Mouse (Mus musculus) cerebellum, postnatal 10 days (tissue): ENCODE data around the gene Cd8b1.
"Not testable (repeated sequence)": the region's sequence is repeated elsewhere in the genome, so short reads cannot be mapped to it uniquely, and the experiment has no call there.

Experiments used
- DNase-seq, 2 experiments: peaks; one replicate each; pipeline ENCODE4 v3.0.0; 2021; ENCODE audit warnings: mixed read lengths in 2 of 2

The Cd8b1 gene

DNA sequence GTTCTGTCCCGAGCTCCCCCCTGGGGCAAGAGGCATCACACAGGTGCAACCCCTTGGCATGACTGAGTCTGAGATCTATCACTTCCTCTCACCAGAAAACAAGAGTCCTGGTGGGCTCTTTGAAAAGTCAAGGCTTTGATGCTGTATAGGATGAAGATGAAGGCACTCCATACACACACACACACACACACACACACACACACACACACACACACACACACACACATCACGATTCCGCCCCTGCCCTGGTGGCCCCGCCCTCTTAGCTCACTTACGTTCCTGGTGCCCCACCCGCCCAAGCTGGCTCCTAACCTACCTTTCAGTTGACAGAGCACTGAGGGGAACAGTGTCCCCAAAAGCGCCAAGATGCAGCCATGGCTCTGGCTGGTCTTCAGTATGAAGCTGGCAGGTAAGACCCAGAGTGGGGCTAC is at the start of gene Cd8b1:
Gene Cd8b1 (plus strand): TSS at position 298 of the 431 bp plus-strand sequence.
- DNase-seq: no peak

DNA sequence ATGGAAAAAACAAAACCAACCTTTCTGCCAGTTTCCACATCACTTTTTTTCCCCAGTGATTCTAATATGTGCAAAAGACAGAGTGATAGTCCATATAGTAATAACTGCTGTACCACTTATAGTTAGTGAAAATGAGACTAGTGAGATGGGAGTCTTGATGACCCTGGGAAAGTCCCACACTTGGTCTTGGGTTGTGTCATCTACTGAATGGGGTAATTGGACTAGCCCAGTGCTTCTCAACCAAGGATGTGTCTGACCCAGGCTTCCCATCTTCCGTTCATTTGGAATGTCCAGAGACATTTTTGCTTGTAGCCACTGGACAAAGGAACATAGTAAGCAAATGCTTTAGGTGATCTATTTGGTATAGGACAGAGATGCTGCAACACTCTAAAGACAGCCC is 48.9 kb upstream of the Cd8b1 start:
- DNase-seq: no peak

GRCm38 (mm10) chr6:71274621-71275020 is 48.0 kb upstream of the Cd8b1 start:
- DNase-seq: no peak

GRCm38 (mm10) chr6:71279418-71279817 is 43.2 kb upstream of the Cd8b1 start:
- DNase-seq: no peak

- DNase-seq: no peak
These were observed 29.1 kb upstream of the Cd8b1 start for GRCm38 (mm10) chr6:71293509-71293908.

GRCm38 (mm10) chr6:71295303-71295702 is 27.3 kb upstream of the Cd8b1 start:
- DNase-seq: no peak

DNA sequence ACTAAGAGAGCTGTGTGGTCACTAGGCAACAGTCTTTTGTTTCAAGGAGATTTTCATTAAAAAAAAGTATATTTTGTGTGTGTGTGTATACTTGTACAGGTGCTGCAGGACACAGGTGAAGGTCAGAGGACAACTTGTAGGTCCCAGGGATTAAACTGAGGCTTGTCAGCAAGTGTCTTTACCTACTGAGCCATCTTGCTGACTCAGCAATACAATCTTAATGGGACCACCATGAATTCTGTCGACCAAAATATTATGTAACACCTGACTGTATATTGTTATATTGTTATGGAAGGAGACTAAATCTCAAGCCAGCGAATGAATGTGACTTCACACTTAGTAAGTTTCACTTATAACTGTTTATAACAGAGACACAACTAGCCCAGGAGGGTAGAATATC is 24.5 kb upstream of the Cd8b1 start:
- DNase-seq: no peak

GRCm38 (mm10) chr6:71298751-71299150 is 23.8 kb upstream of the Cd8b1 start:
- DNase-seq: peak; percentile 42 to 45

DNA sequence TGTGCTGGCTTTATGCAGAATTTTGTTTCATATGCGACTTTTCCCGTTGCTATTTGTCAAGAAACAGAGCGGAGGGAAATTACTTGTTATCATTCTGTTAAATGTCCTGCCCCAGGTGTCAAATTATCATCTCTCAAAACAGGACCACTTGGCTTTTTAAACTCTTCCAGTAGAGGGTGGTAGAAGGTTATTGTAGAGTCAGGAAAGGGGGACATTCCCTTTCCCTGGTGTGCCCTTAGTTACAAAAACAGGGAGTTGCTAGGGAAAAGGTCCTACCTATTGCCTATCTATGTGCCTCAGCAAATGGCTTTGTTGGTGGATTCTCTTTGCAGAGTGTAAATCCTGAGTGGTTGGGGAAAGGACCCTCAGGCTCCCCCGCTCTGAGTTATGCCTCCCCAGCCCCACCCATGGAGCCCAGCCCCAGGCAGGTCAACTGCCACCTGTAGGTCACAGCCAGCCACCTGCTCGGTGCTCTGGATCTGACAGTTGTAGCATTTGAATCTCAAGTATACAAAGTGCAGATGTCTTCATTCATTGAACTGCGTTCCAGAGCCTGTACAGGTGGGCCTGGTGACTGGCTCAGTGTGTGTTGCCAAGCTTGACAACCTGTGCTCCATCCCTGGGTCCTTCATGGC is 20.4 kb upstream of the Cd8b1 start:
- peak in 1 of 2 experiments; percentile 19 for DNase-seq

DNA sequence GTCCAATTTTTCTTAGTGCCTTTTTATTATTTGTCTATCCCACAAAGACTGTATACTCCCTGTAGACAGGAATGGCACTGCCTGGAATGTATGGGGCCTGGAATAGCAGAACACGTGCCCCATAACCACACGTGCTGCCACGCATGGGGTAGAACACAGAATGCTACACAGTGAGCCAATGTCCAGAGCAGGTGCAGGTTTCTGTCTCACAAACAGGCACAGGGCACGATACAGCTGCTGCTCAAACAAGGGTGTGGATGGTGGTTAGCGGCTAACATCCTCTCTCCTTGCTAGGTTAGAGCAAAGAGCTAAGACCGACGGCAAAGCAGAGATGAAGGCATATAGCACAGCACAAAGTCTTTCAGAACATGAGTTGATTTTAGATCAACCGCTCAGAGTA is 15.1 kb upstream of the Cd8b1 start:
- no peak for DNase-seq

DNA sequence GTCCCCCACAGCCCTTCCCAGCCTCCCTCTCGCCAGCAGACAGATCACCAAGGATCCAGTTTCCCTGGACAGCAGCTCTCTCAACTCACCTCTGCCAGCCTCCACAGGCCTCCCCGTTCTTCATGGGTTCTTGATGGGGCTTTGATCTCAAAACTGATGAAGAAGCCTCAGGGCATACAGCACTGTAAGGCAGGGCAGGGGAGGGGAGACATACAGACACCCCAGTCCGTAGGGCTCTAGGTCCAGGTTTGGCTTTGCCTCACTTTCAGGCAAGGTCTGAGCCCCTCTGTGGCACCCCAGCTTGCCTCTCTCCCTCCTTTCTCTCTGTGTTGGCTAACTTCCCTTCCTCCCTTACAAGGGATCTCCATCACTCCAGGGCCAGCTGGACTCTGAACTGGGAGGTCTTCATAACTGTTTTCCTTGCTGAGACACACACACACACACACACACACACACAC is 733 bp upstream of the Cd8b1 start, which contains the start of gene Smyd1:
Gene Smyd1 (minus strand): TSS at position 408 of the 458 bp plus-strand sequence.
- no peak for DNase-seq

DNA sequence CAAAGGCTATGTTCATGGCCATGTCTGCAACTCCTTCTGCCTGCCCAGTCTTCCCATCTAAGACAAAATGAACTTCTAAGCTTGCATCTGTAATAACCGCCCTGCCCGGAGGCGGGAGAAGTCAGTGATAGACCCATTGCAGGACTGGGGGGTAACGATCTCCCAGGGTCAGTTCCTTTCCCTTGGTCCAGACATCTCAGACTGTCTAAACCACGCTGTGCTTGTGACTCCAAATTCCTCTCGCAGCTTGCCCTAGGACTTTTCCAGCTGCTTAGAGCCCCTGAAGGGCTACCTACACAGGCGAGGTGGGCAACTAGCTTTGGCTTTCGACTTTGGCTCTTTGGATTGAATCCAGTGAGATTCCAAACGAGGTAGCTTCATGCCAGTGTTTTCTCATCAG is 2.2 kb downstream of the Cd8b1 start:
- no peak for DNase-seq

DNA sequence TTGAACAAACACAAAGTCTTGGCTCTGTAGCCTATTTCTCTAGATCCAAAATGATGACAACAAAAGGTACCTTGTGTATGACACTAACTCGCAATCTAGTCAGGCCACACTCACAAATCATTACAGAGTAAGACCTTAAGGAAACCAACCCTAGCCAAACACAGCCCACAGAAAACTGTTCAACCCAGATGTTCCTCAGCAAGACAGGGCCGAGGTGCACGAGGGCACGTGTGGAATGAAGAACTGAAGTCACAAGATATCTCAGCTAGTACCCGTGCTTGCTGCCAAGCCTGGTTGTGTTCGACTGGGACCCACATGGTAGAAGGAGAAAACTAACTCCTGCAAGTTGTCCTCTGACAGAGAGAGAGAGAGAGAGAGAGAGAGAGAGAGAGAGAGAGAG is 7.3 kb downstream of the Cd8b1 start:
- no peak for DNase-seq

DNA sequence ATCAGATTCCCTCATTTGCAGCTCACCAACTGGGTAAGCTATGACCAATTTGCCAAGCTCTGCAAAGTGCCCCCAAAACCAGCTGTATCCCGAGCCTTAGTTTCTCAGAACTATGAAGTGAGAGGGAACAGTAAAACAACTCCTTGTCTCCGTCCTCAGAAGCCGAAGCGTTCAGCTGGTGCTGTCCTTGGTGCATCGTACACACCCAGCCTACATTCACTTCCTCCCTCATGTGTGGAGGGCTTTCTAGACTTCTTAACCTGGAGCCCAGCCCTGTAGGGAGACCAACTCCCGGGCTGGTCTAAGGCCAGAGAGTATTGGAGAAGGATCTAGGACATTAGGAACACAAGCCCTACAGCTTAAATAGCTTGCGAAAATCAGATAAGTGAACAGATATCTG is 7.9 kb downstream of the Cd8b1 start:
- DNase-seq: no peak

DNA sequence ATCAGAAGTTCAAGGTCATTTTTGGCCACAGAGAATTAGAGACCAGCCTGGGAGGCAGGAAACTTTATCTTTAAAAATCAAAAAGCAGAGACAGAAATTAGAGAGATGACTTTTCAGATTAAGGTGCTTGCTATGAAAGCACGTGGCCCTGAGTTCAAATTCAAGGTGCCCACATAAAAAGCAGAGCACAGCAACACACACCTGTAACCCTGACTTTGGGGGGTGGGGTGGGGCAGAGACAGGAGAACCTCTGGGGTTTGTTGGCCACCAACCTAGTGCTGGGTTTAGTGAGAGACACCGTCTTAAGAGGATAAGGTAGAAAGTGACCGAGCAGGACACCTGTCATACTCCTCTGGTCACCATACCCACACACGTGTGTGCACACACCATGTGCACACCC is 8.9 kb downstream of the Cd8b1 start:
- not testable (repeated sequence) for DNase-seq

GRCm38 (mm10) chr6:71332236-71332965 is 9.8 kb downstream of the Cd8b1 start:
- no peak for DNase-seq

GRCm38 (mm10) chr6:71333031-71333430 is 10.4 kb downstream of the Cd8b1 start:
- no peak for DNase-seq

- no peak for DNase-seq
These were observed 11.1 kb downstream of the Cd8b1 start for GRCm38 (mm10) chr6:71333578-71334273.

DNA sequence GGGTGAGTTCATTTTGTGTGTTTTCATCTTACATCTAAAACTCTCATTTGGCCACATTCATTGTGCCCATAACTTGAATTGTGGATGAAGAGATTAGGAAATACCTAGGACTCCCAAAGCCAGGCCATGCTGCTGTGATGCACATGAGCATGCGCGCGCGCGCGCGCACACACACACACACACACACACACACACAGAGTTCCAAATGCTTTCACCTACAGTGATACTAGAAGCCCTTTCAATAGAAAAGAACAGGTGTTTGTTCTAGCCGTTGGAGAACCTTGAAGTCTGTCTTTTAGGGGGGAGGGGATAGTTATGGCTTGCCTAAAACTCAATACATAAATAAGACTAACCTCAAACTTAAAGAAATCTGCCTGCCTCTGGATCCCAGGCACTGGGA is 15.1 kb downstream of the Cd8b1 start:
- no peak for DNase-seq

GRCm38 (mm10) chr6:71338941-71339340 is 16.4 kb downstream of the Cd8b1 start:
- no peak for DNase-seq

DNA sequence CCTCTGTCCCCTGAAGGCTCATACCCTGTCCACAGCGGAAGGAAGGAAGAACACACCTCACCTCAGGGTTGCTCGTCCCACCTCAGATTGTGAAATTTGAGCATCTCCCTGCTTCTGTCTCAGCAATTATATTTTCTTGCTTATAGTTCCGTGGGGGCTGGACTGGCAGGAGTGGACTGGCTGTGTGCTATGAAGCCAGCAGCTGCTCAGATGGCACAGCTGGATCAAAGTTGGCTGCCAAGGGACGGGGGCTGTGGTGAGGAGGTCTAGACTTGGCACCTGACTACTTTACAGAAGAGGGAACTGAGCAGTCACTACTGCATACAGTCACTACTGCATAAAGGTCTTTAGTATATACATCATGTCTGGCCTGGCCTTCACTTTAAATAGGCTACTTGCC is 16.8 kb downstream of the Cd8b1 start:
- DNase-seq: peak; percentile 4 to 8

DNA sequence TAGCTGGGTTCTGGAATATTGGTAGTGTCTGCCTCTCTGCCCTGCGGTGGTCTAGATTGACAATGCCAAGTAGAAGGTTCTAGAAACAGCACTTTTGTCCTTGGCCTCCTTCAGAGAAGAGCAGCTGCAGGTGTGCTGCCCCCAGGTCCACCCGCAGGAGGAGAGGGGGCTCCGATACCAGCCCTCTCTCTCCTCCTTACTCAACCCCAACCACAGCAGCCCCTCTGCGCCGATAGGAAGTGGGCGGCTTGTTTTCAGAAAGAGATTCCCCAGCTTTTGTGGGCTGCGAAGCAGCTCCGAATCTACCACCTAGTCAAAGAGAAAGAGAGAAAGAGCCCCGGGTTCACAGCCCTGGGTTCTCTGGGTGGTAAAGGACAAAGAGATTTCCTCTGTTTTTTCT is 18.6 kb downstream of the Cd8b1 start:
- DNase-seq: no peak

DNA sequence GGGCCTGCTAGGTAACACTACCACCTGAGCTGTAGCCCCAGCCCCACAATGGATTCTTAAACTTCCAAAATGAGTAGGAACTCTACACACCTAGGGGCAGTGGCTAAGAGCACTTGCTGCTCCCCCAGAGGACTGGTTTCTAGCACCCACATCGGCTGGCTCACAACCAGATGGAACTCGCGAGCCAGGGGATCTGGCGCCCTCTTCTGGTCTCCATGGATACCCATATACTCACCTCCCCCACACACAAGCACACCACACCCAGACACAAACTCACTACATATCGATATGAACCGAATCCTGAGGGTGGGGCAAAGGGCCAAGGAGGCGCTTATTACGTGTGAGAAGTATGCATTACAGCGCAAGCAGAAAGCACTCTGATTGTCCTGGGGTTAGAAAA is 25.4 kb downstream of the Cd8b1 start:
- peak; percentile 2 to 6 for DNase-seq

DNA sequence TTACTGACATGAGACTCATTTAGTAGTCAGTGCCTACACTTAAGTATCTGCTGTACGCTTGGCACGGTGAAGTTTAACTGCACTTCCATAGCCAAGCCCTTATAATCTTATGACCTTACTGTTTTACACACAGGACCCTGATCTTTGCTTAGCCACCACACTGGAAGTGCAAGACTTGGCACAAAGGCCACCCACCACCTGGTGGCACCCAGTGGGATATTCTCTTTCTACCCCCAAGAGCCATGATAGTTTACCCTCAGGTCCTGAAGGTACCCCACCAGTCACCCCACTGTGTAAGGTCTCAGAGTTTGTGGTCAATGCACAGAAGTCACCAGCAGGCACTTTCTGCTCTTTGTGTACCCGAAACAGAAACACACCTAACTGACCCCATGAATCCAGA is 28.6 kb downstream of the Cd8b1 start:
- DNase-seq: no peak
